Mouse (Mus musculus) bone marrow, adult 2 months (tissue): Measurements from ENCODE around the gene Slc4a1.
"Not testable (repeated sequence)": the region's sequence is repeated elsewhere in the genome, so short reads cannot be mapped to it uniquely, and the experiment has no call there.

ENCODE experiments used
- CTCF ChIP-seq: fragments of 200-500 bp; IDR thresholded peaks from 2 replicates; pipeline ENCODE4 v1.5.1; 2011; ENCODE audit warnings: low read length, control low read depth; ENCODE audit not compliant: control insufficient read depth, insufficient read depth
- POLR2A ChIP-seq: fragments of 200-500 bp; IDR thresholded peaks from 2 replicates; pipeline ENCODE4 v1.6.1; 2011; ENCODE audit warnings: low read depth, mild to moderate bottlenecking, control low read depth, low read length, borderline replicate concordance; ENCODE audit not compliant: control insufficient read depth

DNA sequence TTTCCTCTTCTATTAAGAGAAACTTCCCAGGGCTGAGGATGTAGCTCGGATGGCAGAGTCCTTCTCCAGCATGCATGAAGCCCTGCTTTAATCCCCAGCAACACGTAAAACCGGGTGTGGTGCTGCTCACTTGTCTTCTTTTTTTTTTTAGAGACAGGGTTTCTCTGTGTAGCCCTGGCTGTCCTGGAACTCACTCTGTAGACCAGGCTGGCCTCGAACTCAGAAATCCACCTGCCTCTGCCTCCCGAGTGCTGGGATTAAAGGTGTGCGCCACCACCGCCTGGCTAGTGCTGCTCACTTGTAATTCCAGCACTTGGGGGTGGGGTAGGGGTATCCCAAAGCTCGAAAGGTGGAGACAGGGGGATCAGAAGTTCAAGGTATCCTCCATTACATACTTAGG, at the start of gene Slc4a1:
- not testable (repeated sequence) for TF ChIP-seq CTCF, POLR2A
